Mouse (Mus musculus) neural tube, embryonic 15.5 days (tissue): ENCODE measurements at regions not wholly inside any gene's neighbourhood (a gene's known extent, or its start where the extent isn't known, plus 50 kb on each side); places are given as distances from the start of the nearest gene placed in this dataset.

Experiments
- ATAC-seq: fragments of 200-750 bp; cut with Nextera tagmentation; 2 replicates; pipeline ENCODE4 v1.8.0; 2017; ENCODE audit warnings: mild to moderate bottlenecking, moderate TSS enrichment, moderate library complexity; ENCODE audit not compliant: low FRiP score
- H3K27ac ChIP-seq: fragments of 300-500 bp; sonication (generic); replicated peaks from 2 replicates; pipeline ENCODE4 v1.5.1; 2015; ENCODE audit warnings: mild to moderate bottlenecking, inconsistent platforms
- H3K27me3 ChIP-seq: fragments of 300-500 bp; sonication (generic); replicated peaks from 2 replicates; pipeline ENCODE4 v1.6.1; 2015; ENCODE audit warnings: inconsistent platforms
- H3K36me3 ChIP-seq: fragments of 300-500 bp; sonication (generic); 2 replicates; pipeline ENCODE4 v1.6.1; 2015; ENCODE audit warnings: inconsistent platforms
- H3K4me1 ChIP-seq: fragments of 300-500 bp; sonication (generic); 2 replicates; pipeline ENCODE4 v1.6.1; 2015; ENCODE audit warnings: inconsistent platforms
- H3K4me2 ChIP-seq: fragments of 300-500 bp; sonication (generic); 2 replicates; pipeline ENCODE4 v1.6.1; 2015; ENCODE audit warnings: inconsistent platforms, mild to moderate bottlenecking, moderate library complexity
- H3K4me3 ChIP-seq: fragments of 300-500 bp; sonication (generic); replicated peaks from 2 replicates; pipeline ENCODE4 v1.5.1; 2015; ENCODE audit warnings: mild to moderate bottlenecking, inconsistent platforms
- H3K9ac ChIP-seq: fragments of 300-500 bp; sonication (generic); replicated peaks from 2 replicates; pipeline ENCODE4 v1.6.1; 2015; ENCODE audit warnings: mild to moderate bottlenecking, inconsistent platforms
- H3K9me3 ChIP-seq: fragments of 300-500 bp; sonication (generic); replicated peaks from 2 replicates; pipeline ENCODE4 v1.6.1; 2016; ENCODE audit warnings: inconsistent platforms
- WGBS: fragments of 180-500 bp; shearing (Covaris S2); methylation state at CpG from one replicate; pipeline ENCODE4 v1.1.7; 2015; ENCODE audit warnings: mixed read lengths; 5-methylcytosine and 5-hydroxymethylcytosine counted together

- Histone ChIP-seq H3K9me3 (no peaks in the 10 kb centered on the region), H3K27me3 (no peaks in the 10 kb centered on the region), H3K4me1 (peaks cover 12% of the 10 kb centered on the region), H3K9ac (no peak overlapping the region), H3K4me3 (no peak overlapping the region), H3K27ac (no peak overlapping the region), H3K36me3 (no peaks in the 10 kb centered on the region), H3K4me2 (no peak overlapping the region)
- no peak for ATAC-seq
- 89% methylated on average over 6 of the region's 6 CpGs for WGBS
Measured at GRCm38 (mm10) chr15:67545745-67546144, 1045.0 kb upstream of the Lrrc6 start.

- Histone ChIP-seq H3K4me3 (no peak overlapping the region), H3K4me2 (no peak overlapping the region), H3K4me1 (no peaks in the 10 kb centered on the region), H3K9ac (no peak overlapping the region), H3K27me3 (no peaks in the 10 kb centered on the region), H3K36me3 (no peaks in the 10 kb centered on the region), H3K9me3 (no peaks in the 10 kb centered on the region), H3K27ac (no peak overlapping the region)
- no peak for ATAC-seq
Measured at GRCm38 (mm10) chr15:67513722-67514121, 1013.0 kb upstream of the Lrrc6 start.

DNA sequence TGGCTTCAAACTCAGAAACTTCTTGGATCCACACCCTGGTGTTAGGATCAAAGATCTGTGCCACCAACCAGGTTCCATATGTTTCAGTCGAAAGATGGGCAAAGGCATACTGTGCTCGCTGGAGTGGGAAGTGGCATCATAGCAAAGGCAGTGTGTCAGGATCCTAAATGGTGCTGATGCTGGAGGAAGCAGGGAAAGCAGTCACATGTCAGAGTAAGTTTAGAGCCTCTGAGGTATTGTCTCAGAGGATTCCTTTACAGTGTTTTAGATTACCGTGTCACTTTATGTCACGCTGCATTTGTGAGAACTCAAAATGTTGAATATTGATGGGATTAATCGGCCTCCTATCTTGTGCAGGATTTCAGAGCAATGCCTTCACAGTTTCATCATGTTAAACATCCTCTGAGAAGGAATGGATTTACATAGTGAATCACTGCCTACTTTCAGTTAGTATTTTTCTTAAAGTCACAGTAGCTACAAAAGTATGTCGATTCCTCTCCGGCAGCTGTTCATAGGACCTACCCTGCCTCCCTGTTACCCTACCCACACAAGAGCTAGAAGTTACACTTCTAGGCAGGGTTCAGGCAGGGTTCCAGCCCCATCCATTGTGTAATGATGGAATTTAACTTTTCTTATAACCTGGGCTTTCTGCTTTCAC, 994.4 kb upstream of the Lrrc6 start:
- no peaks in the 10 kb centered on the region for H3K9me3 ChIP-seq
- H3K4me2 ChIP-seq, result no peak overlapping the region
- no peaks in the 10 kb centered on the region for H3K4me1 ChIP-seq
- H3K9ac ChIP-seq, result no peak overlapping the region
- H3K27ac ChIP-seq, result no peak overlapping the region
- 62% methylated on average over 7 of the region's 7 CpGs for WGBS
- H3K4me3 ChIP-seq, result no peak overlapping the region
- ATAC-seq, result no peak
- no peaks in the 10 kb centered on the region for H3K27me3 ChIP-seq
- H3K36me3 ChIP-seq, result no peaks in the 10 kb centered on the region

DNA sequence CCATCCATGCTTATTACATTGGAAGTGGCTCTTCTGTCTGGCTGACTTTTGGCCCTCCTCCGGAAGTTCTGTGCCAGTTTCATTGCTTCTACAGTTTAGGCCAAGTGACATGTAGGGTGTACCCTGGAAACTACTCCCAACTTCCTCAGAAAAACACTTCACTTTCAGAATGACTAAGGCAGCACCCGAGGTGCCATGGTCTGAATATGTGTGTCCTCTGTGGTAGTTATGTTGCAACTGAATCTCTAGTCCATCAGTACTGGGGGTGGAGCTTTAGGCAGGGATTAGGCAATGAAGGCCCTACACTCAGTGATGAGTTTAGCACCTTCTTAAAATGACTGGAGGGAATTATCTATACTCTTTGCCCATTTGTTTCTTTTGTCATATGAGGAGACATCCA, 981.0 kb upstream of the Lrrc6 start:
- H3K27me3 ChIP-seq, result no peaks in the 10 kb centered on the region
- H3K9me3 ChIP-seq, result no peaks in the 10 kb centered on the region
- H3K27ac ChIP-seq, result no peak overlapping the region
- no peak overlapping the region for H3K9ac ChIP-seq
- H3K4me2 ChIP-seq, result no peak overlapping the region
- no peaks in the 10 kb centered on the region for H3K4me1 ChIP-seq
- H3K36me3 ChIP-seq, result no peaks in the 10 kb centered on the region
- no peak for ATAC-seq
- WGBS, result 87% methylated on average over 2 of the region's 2 CpGs
- no peak overlapping the region for H3K4me3 ChIP-seq

DNA sequence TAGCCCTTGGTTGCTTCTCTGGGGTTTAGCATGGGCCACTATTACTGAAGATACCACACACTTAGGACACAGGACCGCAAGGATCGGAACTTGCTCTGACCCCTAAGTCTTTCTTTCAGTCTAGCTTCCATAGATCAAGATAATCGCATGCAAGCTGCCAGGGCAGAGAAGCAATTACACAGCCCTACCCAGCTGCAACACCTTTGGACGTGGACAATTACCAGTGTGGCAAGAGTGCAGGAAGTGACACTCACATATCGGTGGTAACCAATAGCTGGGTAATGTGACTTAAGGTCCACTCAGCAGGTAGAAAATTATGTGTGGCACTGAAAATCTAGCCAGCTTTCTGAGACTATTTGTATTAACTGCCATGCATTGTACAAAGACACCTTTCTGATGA, 973.6 kb upstream of the Lrrc6 start:
- Histone ChIP-seq H3K27me3 (no peaks in the 10 kb centered on the region), H3K36me3 (no peaks in the 10 kb centered on the region), H3K27ac (no peak overlapping the region), H3K4me2 (no peak overlapping the region), H3K9me3 (no peaks in the 10 kb centered on the region), H3K9ac (no peak overlapping the region), H3K4me1 (no peaks in the 10 kb centered on the region), H3K4me3 (no peak overlapping the region)
- 90% methylated on average over 5 of the region's 5 CpGs for WGBS
- no peak for ATAC-seq

DNA sequence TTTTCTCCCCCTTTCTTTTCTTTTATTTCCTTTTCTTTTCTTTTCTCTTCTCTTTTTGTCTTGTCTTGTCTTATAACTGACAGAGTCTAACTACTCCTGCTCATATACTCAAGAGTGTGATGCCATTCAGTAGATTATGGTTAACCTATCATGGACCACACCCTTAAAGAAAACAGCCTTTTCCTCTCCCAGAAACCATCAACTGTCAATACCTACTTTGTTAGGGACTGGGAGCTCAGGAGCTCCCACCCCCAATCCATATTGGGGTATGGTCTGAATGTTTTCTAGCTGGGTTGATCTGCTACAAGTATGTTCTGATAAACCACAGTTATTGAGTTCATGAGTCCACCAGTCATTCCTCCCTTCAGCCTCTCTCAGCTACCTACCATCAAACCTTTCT, 972.3 kb upstream of the Lrrc6 start:
- Histone ChIP-seq H3K27ac (no peak overlapping the region), H3K4me3 (no peak overlapping the region)

GRCm38 (mm10) chr15:67471283-67471682, 970.6 kb upstream of the Lrrc6 start:
- H3K9ac ChIP-seq, result no peak overlapping the region
- no peak for ATAC-seq
- no peaks in the 10 kb centered on the region for H3K27me3 ChIP-seq
- H3K4me2 ChIP-seq, result no peak overlapping the region
- no peaks in the 10 kb centered on the region for H3K4me1 ChIP-seq
- no peak overlapping the region for H3K4me3 ChIP-seq
- whole genome bisulfite sequencing, result 97% methylated on average over 1 of the region's 1 CpGs
- no peaks in the 10 kb centered on the region for H3K36me3 ChIP-seq
- no peak overlapping the region for H3K27ac ChIP-seq
- no peaks in the 10 kb centered on the region for H3K9me3 ChIP-seq

More for the DNA sequence above, 972.3 kb upstream of the Lrrc6 start:
- Histone ChIP-seq H3K9me3 (no peaks in the 10 kb centered on the region), H3K9ac (no peak overlapping the region), H3K36me3 (no peaks in the 10 kb centered on the region), H3K4me1 (no peaks in the 10 kb centered on the region), H3K27me3 (no peaks in the 10 kb centered on the region), H3K4me2 (no peak overlapping the region)
- ATAC-seq, result no peak

DNA sequence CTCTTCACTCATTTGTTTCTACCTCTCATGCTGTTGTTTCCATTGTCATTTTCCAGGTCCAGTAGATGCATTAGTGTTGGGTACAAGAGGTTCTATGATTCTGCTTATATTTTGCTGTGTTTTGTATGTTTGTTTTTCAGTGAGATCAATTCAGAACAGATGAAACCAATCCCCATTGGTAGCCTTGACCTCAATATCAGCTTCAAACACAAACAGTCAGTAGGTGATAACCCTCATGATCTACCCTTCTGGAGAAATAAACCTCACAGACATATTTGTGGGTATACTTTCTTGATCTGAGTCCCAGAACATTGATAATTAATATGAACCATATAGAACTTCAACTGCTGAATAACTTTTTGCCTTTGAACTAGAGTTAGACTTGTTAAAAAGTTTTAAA, 969.3 kb upstream of the Lrrc6 start:
- no peak overlapping the region for H3K4me3 ChIP-seq
- no peak for ATAC-seq
- H3K27me3 ChIP-seq, result no peaks in the 10 kb centered on the region
- no peaks in the 10 kb centered on the region for H3K9me3 ChIP-seq
- H3K9ac ChIP-seq, result no peak overlapping the region
- no peaks in the 10 kb centered on the region for H3K36me3 ChIP-seq
- no peak overlapping the region for H3K27ac ChIP-seq
- H3K4me1 ChIP-seq, result no peaks in the 10 kb centered on the region
- H3K4me2 ChIP-seq, result no peak overlapping the region

- Histone ChIP-seq H3K9ac (no peak overlapping the region), H3K36me3 (no peaks in the 10 kb centered on the region), H3K27me3 (no peaks in the 10 kb centered on the region), H3K27ac (no peak overlapping the region), H3K4me3 (no peak overlapping the region), H3K4me1 (no peaks in the 10 kb centered on the region), H3K4me2 (no peak overlapping the region), H3K9me3 (no peaks in the 10 kb centered on the region)
- WGBS, result 41% methylated on average over 4 of the region's 4 CpGs
- ATAC-seq, result no peak
Measured at GRCm38 (mm10) chr15:67467404-67468345, 967.0 kb upstream of the Lrrc6 start.

- H3K4me1 ChIP-seq, result no peaks in the 10 kb centered on the region
- WGBS, result 96% methylated on average over 3 of the region's 3 CpGs
- no peaks in the 10 kb centered on the region for H3K36me3 ChIP-seq
- no peak overlapping the region for H3K4me2 ChIP-seq
- no peaks in the 10 kb centered on the region for H3K9me3 ChIP-seq
- no peak for ATAC-seq
- H3K27me3 ChIP-seq, result no peaks in the 10 kb centered on the region
- no peak overlapping the region for H3K27ac ChIP-seq
- no peak overlapping the region for H3K9ac ChIP-seq
- H3K4me3 ChIP-seq, result no peak overlapping the region
Measured at GRCm38 (mm10) chr15:67462863-67463262, 962.2 kb upstream of the Lrrc6 start.

- no peak overlapping the region for H3K4me2 ChIP-seq
- H3K36me3 ChIP-seq, result no peaks in the 10 kb centered on the region
- no peaks in the 10 kb centered on the region for H3K27me3 ChIP-seq
- H3K9ac ChIP-seq, result no peak overlapping the region
- H3K4me3 ChIP-seq, result no peak overlapping the region
- no peak for ATAC-seq
- WGBS, result 76% methylated on average over 1 of the region's 1 CpGs
- H3K4me1 ChIP-seq, result no peaks in the 10 kb centered on the region
- no peak overlapping the region for H3K27ac ChIP-seq
- H3K9me3 ChIP-seq, result no peaks in the 10 kb centered on the region
Measured at GRCm38 (mm10) chr15:67460384-67460783, 959.7 kb upstream of the Lrrc6 start.

- no peak overlapping the region for H3K27ac ChIP-seq
- H3K4me3 ChIP-seq, result no peak overlapping the region
- no peak for ATAC-seq
- no peak overlapping the region for H3K9ac ChIP-seq
- H3K9me3 ChIP-seq, result no peaks in the 10 kb centered on the region
- no peaks in the 10 kb centered on the region for H3K27me3 ChIP-seq
- no peaks in the 10 kb centered on the region for H3K36me3 ChIP-seq
- WGBS, result 27% methylated on average over 2 of the region's 2 CpGs
- H3K4me1 ChIP-seq, result no peaks in the 10 kb centered on the region
- no peak overlapping the region for H3K4me2 ChIP-seq
Measured at GRCm38 (mm10) chr15:67434284-67434683, 933.6 kb upstream of the Lrrc6 start.
